Mouse (Mus musculus) c-Kit-positive CD71-positive TER-119-positive erythroid progenitor cells, embryonic 14.5 days (primary cell): ENCODE results near the gene Hnf1a.
A peak's percentile ranks its signal among the peaks of the same experiment; 100 is the strongest.

Experiments used
- DNase-seq: peaks from one replicate; pipeline ENCODE4 v3.0.0-alpha.2; 2013; ENCODE audit warnings: low spot score

Hnf1a gene

GRCm38 (mm10) chr5:114970824-114971227, at the start of gene Hnf1a:
Gene Hnf1a (minus strand): TSS chr5:114971094.
- no peak for DNase-seq

GRCm38 (mm10) chr5:115018813-115019212, 47.9 kb upstream of the Hnf1a start:
- DNase-seq: no peak

GRCm38 (mm10) chr5:115018270-115018669, 47.4 kb upstream of the Hnf1a start:
- peak; percentile 57 for DNase-seq

- no peak for DNase-seq
Observed at GRCm38 (mm10) chr5:115015121-115015520, 44.2 kb upstream of the Hnf1a start.

GRCm38 (mm10) chr5:115014570-115014969, 43.7 kb upstream of the Hnf1a start:
- no peak for DNase-seq

- no peak for DNase-seq
Observed at GRCm38 (mm10) chr5:115013436-115013835, 42.5 kb upstream of the Hnf1a start.

GRCm38 (mm10) chr5:115011519-115012261, 40.8 kb upstream of the Hnf1a start:
- DNase-seq: no peak

- no peak for DNase-seq
Observed at GRCm38 (mm10) chr5:115011217-115011518, 40.3 kb upstream of the Hnf1a start.

- peak; percentile 91 for DNase-seq
Observed at GRCm38 (mm10) chr5:115010577-115011216, 39.8 kb upstream of the Hnf1a start, which contains the start of gene Sppl3. Gene Sppl3 (plus strand): TSS chr5:115011137.

- DNase-seq: no peak
Observed at GRCm38 (mm10) chr5:115009961-115010360, 39.1 kb upstream of the Hnf1a start.

GRCm38 (mm10) chr5:115009143-115009542, 38.2 kb upstream of the Hnf1a start:
- DNase-seq: no peak

- DNase-seq: no peak
Observed at GRCm38 (mm10) chr5:115008307-115008706, 37.4 kb upstream of the Hnf1a start.

GRCm38 (mm10) chr5:115007768-115008167, 36.9 kb upstream of the Hnf1a start:
- DNase-seq: no peak

GRCm38 (mm10) chr5:115003224-115003873, 32.5 kb upstream of the Hnf1a start:
- DNase-seq: no peak

GRCm38 (mm10) chr5:115002781-115003180, 31.9 kb upstream of the Hnf1a start:
- DNase-seq: no peak

GRCm38 (mm10) chr5:115001464-115001863, 30.6 kb upstream of the Hnf1a start:
- no peak for DNase-seq

GRCm38 (mm10) chr5:115000503-115000902, 29.6 kb upstream of the Hnf1a start:
- DNase-seq: no peak

GRCm38 (mm10) chr5:114997327-114997726, 26.4 kb upstream of the Hnf1a start:
- no peak for DNase-seq

- no peak for DNase-seq
Observed at GRCm38 (mm10) chr5:114996447-114996846, 25.6 kb upstream of the Hnf1a start.

- DNase-seq: no peak
Observed at GRCm38 (mm10) chr5:114985074-114985473, 14.2 kb upstream of the Hnf1a start.

GRCm38 (mm10) chr5:114982001-114982400, 11.1 kb upstream of the Hnf1a start:
- DNase-seq: no peak

GRCm38 (mm10) chr5:114980122-114980748, 9.3 kb upstream of the Hnf1a start:
- DNase-seq: no peak
